8 mouse cellular contexts compared by ENCODE assay signal in the genomic region with DNA sequence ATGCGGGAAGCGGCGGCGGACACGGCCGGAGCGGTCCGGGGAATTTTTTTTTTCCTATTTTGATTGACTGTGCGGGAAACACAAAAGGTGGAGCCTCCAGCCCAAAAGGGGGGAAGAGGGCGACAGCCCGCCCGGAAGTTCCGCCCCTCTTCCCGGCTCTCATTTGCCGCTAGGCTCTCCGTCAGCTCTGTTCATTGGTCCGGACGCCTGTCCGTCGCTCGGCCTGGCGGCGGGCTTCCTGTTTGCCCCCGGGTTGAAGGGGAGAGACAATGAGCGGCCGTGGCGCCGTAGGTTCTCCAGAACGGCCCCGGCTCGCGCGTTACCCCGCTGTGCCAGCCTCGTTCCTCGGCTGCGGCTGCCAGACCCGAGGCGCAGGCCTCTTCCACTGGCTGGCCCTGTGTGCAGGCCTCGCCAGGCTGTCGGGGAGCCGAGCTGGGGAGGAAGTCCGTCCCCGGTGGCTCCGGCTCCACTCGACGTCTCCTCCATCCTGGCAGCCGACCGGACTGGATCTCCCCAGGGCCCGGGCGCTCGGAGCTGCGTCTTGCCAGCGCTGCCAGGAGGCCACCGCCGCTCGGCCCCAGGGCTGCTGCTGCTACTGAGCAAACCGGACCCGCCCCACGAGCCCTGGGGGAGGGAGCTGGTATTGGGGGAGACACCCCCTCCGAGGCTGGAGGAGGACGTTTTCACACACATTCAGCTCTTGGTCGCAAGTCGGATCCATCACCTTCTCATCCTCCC. TPM values are rescaled to one million over a fixed set of nuclear protein-coding genes. Genes with fewer than 3 reads are reported as not detected.
A peak's percentile ranks its signal among the peaks of the same experiment; 100 is the strongest.
DNase-seq lines count a peak whose midpoint lies in the region; ATAC-seq lines count a peak whose summit lies in the region.

A gene (minus strand): TSS at position 110 of the 738 bp plus-strand sequence.

- ATAC-seq in megakaryocyte progenitor cell, adult 5-6 weeks (replicated peaks; ENCODE audit: poor library complexity), result peak; percentile 70

- DNase-seq in adipocyte (ENCODE audit: low spot score), result peak; percentile 98
- DNase-seq in embryo, embryonic 10 days (ENCODE audit: low spot score), result peak; percentile 96
- peak; percentile 96 for DNase-seq in gastrocnemius, postnatal 10 days
- DNase-seq in induced T-regulatory cell, adult 2 months (ENCODE audit: low read depth), result peak; percentile 97
- peak; percentile 93 to 97 for DNase-seq in left cerebral cortex, adult 9 months (ENCODE audit: low spot score in 2 of 2)
- peak; percentile 97 for DNase-seq in right cerebral cortex, postnatal 14 days
- DNase-seq in urinary bladder, postnatal 36 days (ENCODE audit: low spot score in 2 of 2), result peak; percentile 92 to 98

RNA-seq across cellular contexts. Expression of the gene that starts here (rescaled TPM):
- total RNA-seq in gastrocnemius, postnatal 10 days (2021), result 10 to 100 TPM; 39.7 to 52.4 TPM
- total RNA-seq in megakaryocyte progenitor cell, adult 5-6 weeks (2015), result 108 and 111 TPM in 2 replicates
- 109 and 114 TPM in 2 replicates for total RNA-seq in megakaryocyte progenitor cell, adult 5-6 weeks (2017)

Comparison
In these comparisons a context has a peak if more than half of its experiments do, and no peak if none do; other contexts are left out.
1. Peak in every context shown above with its lines: DNase-seq and ATAC-seq.